Mouse (Mus musculus): ENCODE results near the gene Ctrc.

GRCm38 (mm10) chr4:141804105-141804504, 42.1 kb downstream of the Ctrc start:
- no peak for TF ChIP-seq GABPA (IDR thresholded peaks at IDR 0.05; ENCODE audit: insufficient replicate concordance, low read depth, low read length)
- TF ChIP-seq NELFE (IDR thresholded peaks at IDR 0.05; ENCODE audit: low read depth, low read length): no peak
- TF ChIP-seq CTCF (conservative IDR thresholded peaks at IDR 0.05 in 1 of 2, IDR thresholded peaks at IDR 0.05 in 1 of 2; ENCODE audit: low read depth in 2 of 2, low read length in 2 of 2): peak in 1 of 2 experiments; percentile 60; a peak in 2 of 4 replicates
- TF ChIP-seq NRF1 (IDR thresholded peaks at IDR 0.05; ENCODE audit: low read depth, low read length): no peak
